Mouse (Mus musculus): ENCODE results near the gene Sept9.

The Sept9 gene

GRCm38 (mm10) chr11:117407196-117407595, 207.7 kb downstream of the Sept9 start:
- no peak for DNase-seq (ENCODE audit: low spot score in 2 of 2)

- peak; percentile 54 to 57 for DNase-seq (ENCODE audit: low spot score in 2 of 2)
These were observed 208.4 kb downstream of the Sept9 start for GRCm38 (mm10) chr11:117407651-117408441.

- no peak for DNase-seq (ENCODE audit: low spot score in 2 of 2)
These were observed 209.1 kb downstream of the Sept9 start for GRCm38 (mm10) chr11:117408442-117409031.

GRCm38 (mm10) chr11:117409331-117409730, 209.9 kb downstream of the Sept9 start:
- peak in 1 of 2 experiments; percentile 23 for DNase-seq (ENCODE audit: low spot score in 2 of 2)

- DNase-seq (ENCODE audit: low spot score in 2 of 2), result no peak
These were observed 210.6 kb downstream of the Sept9 start for GRCm38 (mm10) chr11:117410059-117410458.

- DNase-seq (ENCODE audit: low spot score in 2 of 2), result no peak
These were observed 212.2 kb downstream of the Sept9 start for GRCm38 (mm10) chr11:117411663-117412062.

All from frontal cortex, postnatal 25 days (tissue).